Mouse (Mus musculus) hindbrain, embryonic 12.5 days (tissue): ENCODE measurements around the gene Fam83g. TPM values are rescaled to one million over a fixed set of nuclear protein-coding genes. Genes with fewer than 3 reads are reported as not detected.
A peak's percentile ranks its signal among the peaks of the same experiment; 100 is the strongest.

Experiments used
- ATAC-seq: fragments of 200-750 bp; cut with Nextera tagmentation; 2 replicates; pipeline ENCODE4 v1.8.0; 2017; ENCODE audit warnings: moderate TSS enrichment; ENCODE audit not compliant: low FRiP score
- H3K27ac ChIP-seq: fragments of 300-500 bp; sonication (generic); 2 replicates; pipeline ENCODE4 v1.5.1; 2016; ENCODE audit warnings: mild to moderate bottlenecking
- H3K27me3 ChIP-seq: fragments of 300-500 bp; sonication (generic); 2 replicates; pipeline ENCODE4 v1.6.1; 2016; ENCODE audit warnings: mild to moderate bottlenecking
- H3K36me3 ChIP-seq: fragments of 300-500 bp; sonication (generic); 2 replicates; pipeline ENCODE4 v1.6.1; 2016; ENCODE audit warnings: mild to moderate bottlenecking
- H3K4me1 ChIP-seq: fragments of 300-500 bp; sonication (generic); 2 replicates; pipeline ENCODE4 v1.6.1; 2016
- H3K4me2 ChIP-seq: fragments of 300-500 bp; sonication (generic); replicated peaks from 2 replicates; pipeline ENCODE4 v1.6.1; 2016; ENCODE audit warnings: mild to moderate bottlenecking
- H3K4me3 ChIP-seq: fragments of 300-500 bp; sonication (generic); 2 replicates; pipeline ENCODE4 v1.5.1; 2016; ENCODE audit warnings: mild to moderate bottlenecking
- H3K9ac ChIP-seq: fragments of 300-500 bp; sonication (generic); 2 replicates; pipeline ENCODE4 v1.6.1; 2016; ENCODE audit warnings: mild to moderate bottlenecking, moderate library complexity
- H3K9me3 ChIP-seq: fragments of 300-500 bp; sonication (generic); replicated peaks from 2 replicates; pipeline ENCODE4 v1.6.1; 2016; ENCODE audit warnings: mild to moderate bottlenecking
- WGBS: fragments of 180-500 bp; shearing (Covaris S2); methylation state at CpG from one replicate; pipeline ENCODE4 v1.1.7; 2016; 5-methylcytosine and 5-hydroxymethylcytosine counted together
- polyA plus RNA-seq: library from polyadenylated mRNA; unstranded; fragments of >200 nt; fragmentation: Nextera tagmentation; extraction: Ambion mirVana; gene quantifications from 2 replicates; pipeline ENCODE4 v1.2.1, GENCODE M21; 2016

The Fam83g gene
- polyA plus RNA-seq, 1 experiment from 2014 or later = 0.41 TPM

- H3K9me3 ChIP-seq = no peaks in the 10 kb centered on the region
- 54% methylated on average over 15 of the region's 15 CpGs for WGBS
- no peaks in the 10 kb centered on the region for H3K36me3 ChIP-seq
- H3K9ac ChIP-seq = no peak overlapping the region
- no peak overlapping the region for H3K27ac ChIP-seq
- H3K27me3 ChIP-seq = no peaks in the 10 kb centered on the region
- H3K4me1 ChIP-seq = 0 out of 2 replicates have a peak, but pooled peaks cover 4% of the 10 kb centered on the region
- no peak overlapping the region for H3K4me3 ChIP-seq
- no peak for ATAC-seq
- H3K4me2 ChIP-seq = no peak overlapping the region
Measured at GRCm38 (mm10) chr11:61713157-61713855, 29.4 kb downstream of the Fam83g start.

GRCm38 (mm10) chr11:61714346-61715117 is 30.6 kb downstream of the Fam83g start:
- no peaks in the 10 kb centered on the region for H3K27me3 ChIP-seq
- H3K4me3 ChIP-seq = no peak overlapping the region
- H3K9ac ChIP-seq = no peak overlapping the region
- 44% methylated on average over 11 of the region's 11 CpGs for WGBS
- no peak overlapping the region for H3K4me2 ChIP-seq
- H3K9me3 ChIP-seq = no peaks in the 10 kb centered on the region
- H3K36me3 ChIP-seq = no peaks in the 10 kb centered on the region
- no peak overlapping the region for H3K27ac ChIP-seq
- H3K4me1 ChIP-seq = no peaks in the 10 kb centered on the region
- peak; percentile 76 for ATAC-seq

- Histone ChIP-seq H3K27me3 (no peaks in the 10 kb centered on the region), H3K4me1 (no peaks in the 10 kb centered on the region), H3K9ac (no peak overlapping the region), H3K4me2 (no peak overlapping the region), H3K9me3 (no peaks in the 10 kb centered on the region), H3K4me3 (no peak overlapping the region), H3K36me3 (no peaks in the 10 kb centered on the region), H3K27ac (no peak overlapping the region)
- WGBS = 74% methylated on average over 6 of the region's 6 CpGs
- ATAC-seq = peak; percentile 22; the same call in 1 of the 2 replicates
Measured at GRCm38 (mm10) chr11:61715130-61715529, 31.2 kb downstream of the Fam83g start.

- Histone ChIP-seq H3K4me1 (no peaks in the 10 kb centered on the region), H3K4me2 (no peak overlapping the region), H3K9ac (no peak overlapping the region), H3K27ac (no peak overlapping the region), H3K4me3 (no peak overlapping the region), H3K27me3 (no peaks in the 10 kb centered on the region), H3K36me3 (no peaks in the 10 kb centered on the region), H3K9me3 (no peaks in the 10 kb centered on the region)
- 67% methylated on average over 5 of the region's 5 CpGs for WGBS
- no peak for ATAC-seq
Measured at GRCm38 (mm10) chr11:61717990-61718389, 34.1 kb downstream of the Fam83g start.

- Histone ChIP-seq H3K4me2 (no peak overlapping the region), H3K4me1 (no peaks in the 10 kb centered on the region), H3K9me3 (no peaks in the 10 kb centered on the region), H3K36me3 (no peaks in the 10 kb centered on the region), H3K27me3 (no peaks in the 10 kb centered on the region), H3K4me3 (no peak overlapping the region), H3K27ac (no peak overlapping the region), H3K9ac (no peak overlapping the region)
- no peak for ATAC-seq
- whole genome bisulfite sequencing = 56% methylated on average over 3 of the region's 3 CpGs
Measured at GRCm38 (mm10) chr11:61719387-61719786, 35.5 kb downstream of the Fam83g start.

- H3K4me3 ChIP-seq = no peak overlapping the region
Measured at GRCm38 (mm10) chr11:61719826-61720225, 35.9 kb downstream of the Fam83g start.

GRCm38 (mm10) chr11:61720636-61721035 is 36.7 kb downstream of the Fam83g start, which contains the start of gene Slc5a10:
Slc5a10 (minus strand) TSS chr11:61720826.
- H3K36me3 ChIP-seq = no peaks in the 10 kb centered on the region
- no peak within 1 kb of the TSS for H3K27ac ChIP-seq
- H3K27me3 ChIP-seq = no peaks in the 10 kb centered on the region
- no peaks in the 10 kb centered on the region for H3K4me1 ChIP-seq
- no peaks in the 10 kb centered on the region for H3K9me3 ChIP-seq
- H3K9ac ChIP-seq = no peak within 1 kb of the TSS
- H3K4me3 ChIP-seq = no peak within 1 kb of the TSS
- WGBS = 90% methylated on average over 3 of the region's 3 CpGs
- H3K4me2 ChIP-seq = no peak within 1 kb of the TSS
- no peak for ATAC-seq

More at GRCm38 (mm10) chr11:61719826-61720225, 35.9 kb downstream of the Fam83g start:
- no peaks in the 10 kb centered on the region for H3K36me3 ChIP-seq
- no peaks in the 10 kb centered on the region for H3K4me1 ChIP-seq
- no peaks in the 10 kb centered on the region for H3K9me3 ChIP-seq
- H3K9ac ChIP-seq = no peak overlapping the region
- H3K27ac ChIP-seq = no peak overlapping the region
- H3K4me2 ChIP-seq = no peak overlapping the region
- 63% methylated on average over 8 of the region's 8 CpGs for WGBS
- no peak for ATAC-seq
- H3K27me3 ChIP-seq = no peaks in the 10 kb centered on the region

GRCm38 (mm10) chr11:61722077-61722476 is 38.2 kb downstream of the Fam83g start:
- H3K36me3 ChIP-seq = peaks cover 6% of the 10 kb centered on the region; the same call in 1 of the 2 replicates
- no peaks in the 10 kb centered on the region for H3K27me3 ChIP-seq
- H3K9me3 ChIP-seq = no peaks in the 10 kb centered on the region
- ATAC-seq = no peak
- no peaks in the 10 kb centered on the region for H3K4me1 ChIP-seq
- H3K9ac ChIP-seq = no peak overlapping the region
- no peak overlapping the region for H3K4me3 ChIP-seq
- H3K27ac ChIP-seq = no peak overlapping the region
- 61% methylated on average over 5 of the region's 5 CpGs for WGBS
- no peak overlapping the region for H3K4me2 ChIP-seq

GRCm38 (mm10) chr11:61728037-61728436 is 44.1 kb downstream of the Fam83g start:
- Histone ChIP-seq H3K4me1 (no peaks in the 10 kb centered on the region), H3K4me3 (no peak overlapping the region), H3K9ac (no peak overlapping the region), H3K9me3 (no peaks in the 10 kb centered on the region), H3K27me3 (no peaks in the 10 kb centered on the region), H3K36me3 (peaks cover 58% of the 10 kb centered on the region), H3K4me2 (no peak overlapping the region), H3K27ac (no peak overlapping the region)
- ATAC-seq = no peak
- 88% methylated on average over 2 of the region's 2 CpGs for WGBS

GRCm38 (mm10) chr11:61732672-61733071 is 48.8 kb downstream of the Fam83g start:
- no peak overlapping the region for H3K27ac ChIP-seq
- no peaks in the 10 kb centered on the region for H3K27me3 ChIP-seq
- no peak overlapping the region for H3K9ac ChIP-seq
- H3K36me3 ChIP-seq = peaks cover 89% of the 10 kb centered on the region
- 94% methylated on average over 7 of the region's 7 CpGs for WGBS
- ATAC-seq = no peak
- H3K4me1 ChIP-seq = no peaks in the 10 kb centered on the region
- no peaks in the 10 kb centered on the region for H3K9me3 ChIP-seq
- H3K4me2 ChIP-seq = no peak overlapping the region
- H3K4me3 ChIP-seq = no peak overlapping the region

- peaks cover 93% of the 10 kb centered on the region for H3K36me3 ChIP-seq
- no peak for ATAC-seq
- H3K4me1 ChIP-seq = no peaks in the 10 kb centered on the region
- no peak overlapping the region for H3K4me3 ChIP-seq
- H3K9me3 ChIP-seq = no peaks in the 10 kb centered on the region
- no peak overlapping the region for H3K27ac ChIP-seq
- H3K4me2 ChIP-seq = no peak overlapping the region
- H3K9ac ChIP-seq = no peak overlapping the region
- WGBS = 90% methylated on average over 1 of the region's 1 CpGs
- H3K27me3 ChIP-seq = no peaks in the 10 kb centered on the region
Measured at GRCm38 (mm10) chr11:61737290-61737689, 53.4 kb downstream of the Fam83g start.

GRCm38 (mm10) chr11:61740500-61740899 is 56.6 kb downstream of the Fam83g start:
- peaks cover 88% of the 10 kb centered on the region for H3K36me3 ChIP-seq
- no peak overlapping the region for H3K27ac ChIP-seq
- no peak overlapping the region for H3K4me2 ChIP-seq
- H3K9me3 ChIP-seq = no peaks in the 10 kb centered on the region
- ATAC-seq = no peak
- H3K4me1 ChIP-seq = no peaks in the 10 kb centered on the region
- WGBS = 91% methylated on average over 1 of the region's 1 CpGs
- H3K9ac ChIP-seq = no peak overlapping the region
- no peak overlapping the region for H3K4me3 ChIP-seq
- no peaks in the 10 kb centered on the region for H3K27me3 ChIP-seq
